Mouse (Mus musculus) left cerebral cortex, adult 11 months (tissue): ENCODE measurements around the gene Psme4.

Experiments
- DNase-seq: peaks from one replicate; pipeline ENCODE4 v3.0.0; 2022; ENCODE audit warnings: low spot score

Psme4 gene

GRCm38 (mm10) chr11:30786230-30786983 lies 14.9 kb downstream of the Psme4 start:
- no peak for DNase-seq

- no peak for DNase-seq
Measured at GRCm38 (mm10) chr11:30792680-30793079, 21.2 kb downstream of the Psme4 start.

DNA sequence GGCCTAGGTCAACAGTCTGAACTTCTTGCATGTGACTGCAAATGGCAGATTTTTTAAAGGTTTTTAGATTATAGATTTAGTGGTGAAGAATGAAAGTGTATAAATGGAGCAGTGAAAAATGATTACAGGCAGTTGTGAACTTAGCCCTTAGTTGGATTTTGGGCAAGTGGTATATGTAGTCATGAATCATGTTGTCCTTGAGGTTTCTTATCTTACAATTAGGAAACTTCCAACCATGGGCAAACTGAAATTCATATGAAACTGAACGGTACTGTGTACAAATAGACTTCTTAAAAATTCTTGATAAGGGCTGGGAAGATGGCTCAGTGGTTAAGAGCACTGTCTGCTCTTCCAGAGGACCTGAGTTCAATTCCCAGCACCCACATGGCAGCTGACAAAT lies 22.2 kb downstream of the Psme4 start:
- DNase-seq, result no peak

- DNase-seq, result no peak
Measured at GRCm38 (mm10) chr11:30797236-30797635, 25.7 kb downstream of the Psme4 start.

GRCm38 (mm10) chr11:30799496-30799895 lies 28.0 kb downstream of the Psme4 start:
- DNase-seq, result no peak

DNA sequence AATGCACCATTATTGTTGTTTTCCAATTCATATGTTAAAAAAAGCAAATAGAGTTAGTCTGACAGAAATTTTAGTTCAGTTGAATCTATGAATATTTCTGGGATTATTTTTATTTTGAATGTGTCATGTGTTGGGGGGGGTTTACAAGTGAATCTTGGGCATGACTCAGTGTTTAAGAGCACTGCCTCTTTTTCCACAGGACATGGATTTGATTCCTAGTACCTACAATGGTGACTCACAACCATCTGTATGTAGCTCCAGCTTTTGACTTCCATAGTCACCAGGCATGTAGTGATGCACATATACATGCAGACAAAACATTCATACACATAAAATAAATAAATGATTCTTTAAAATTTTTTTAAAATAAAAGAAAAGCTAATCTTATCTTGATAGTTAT lies 28.6 kb downstream of the Psme4 start:
- no peak for DNase-seq

DNA sequence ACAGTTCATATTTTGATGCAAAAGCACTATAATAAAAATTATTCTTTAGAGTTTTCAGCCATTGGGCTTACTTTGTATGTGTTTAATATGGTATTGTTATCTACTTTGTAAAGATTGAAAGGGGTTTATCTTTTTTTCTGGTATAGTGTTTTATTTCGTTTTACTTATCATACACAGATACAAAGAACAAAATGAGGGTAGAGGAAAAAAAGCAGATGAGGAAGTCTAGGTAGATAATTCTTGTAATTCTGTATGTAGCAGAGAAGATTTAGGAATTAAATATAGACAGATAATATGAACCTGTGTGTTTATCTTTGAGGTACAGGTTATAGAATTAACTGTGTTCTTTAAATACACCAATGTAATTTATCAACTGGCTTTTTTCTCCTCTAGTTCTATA lies 30.9 kb downstream of the Psme4 start:
- DNase-seq, result no peak

DNA sequence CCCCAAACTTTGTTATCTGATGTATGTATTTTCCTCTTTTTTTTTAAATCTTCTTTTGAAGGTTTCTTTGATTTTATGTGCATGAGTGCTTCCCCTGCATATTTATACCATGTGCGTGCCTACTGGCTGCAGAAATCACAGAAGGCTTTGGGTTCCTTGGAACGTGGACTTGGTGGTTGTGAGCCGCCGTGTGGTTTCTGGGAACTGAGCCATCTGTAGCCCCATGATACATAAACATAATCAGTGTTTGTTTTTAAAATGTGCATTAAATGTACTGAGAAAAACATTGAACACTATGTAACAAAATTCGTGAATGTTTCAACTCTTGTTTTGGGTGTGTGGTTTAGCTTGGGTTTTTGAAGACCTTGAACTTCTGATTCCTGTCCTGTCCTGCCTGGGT lies 49.6 kb downstream of the Psme4 start:
- no peak for DNase-seq

- DNase-seq, result no peak
Measured at GRCm38 (mm10) chr11:30838793-30839192, 67.3 kb downstream of the Psme4 start.

DNA sequence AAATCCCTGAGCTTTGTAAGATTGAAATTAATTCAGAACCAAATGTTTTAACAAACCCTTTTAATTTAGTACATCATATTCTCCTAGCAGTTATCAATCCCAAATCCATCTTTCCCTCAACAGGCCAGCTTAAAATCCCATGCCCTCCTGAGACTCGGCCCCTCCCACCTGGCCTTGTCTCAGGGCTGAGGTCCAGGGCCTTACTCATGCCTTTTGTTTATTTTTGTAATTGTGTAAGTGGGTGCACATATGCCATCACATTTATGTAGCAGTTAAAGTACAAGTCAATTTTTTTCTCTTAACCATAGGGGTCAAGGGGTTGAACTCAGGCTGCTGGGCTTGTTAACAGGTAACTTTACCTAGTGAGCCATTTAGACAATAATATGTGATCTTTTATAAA lies 72.8 kb downstream of the Psme4 start:
- DNase-seq, result no peak

- no peak for DNase-seq
Measured at GRCm38 (mm10) chr11:30872425-30872824, 100.9 kb downstream of the Psme4 start.

DNA sequence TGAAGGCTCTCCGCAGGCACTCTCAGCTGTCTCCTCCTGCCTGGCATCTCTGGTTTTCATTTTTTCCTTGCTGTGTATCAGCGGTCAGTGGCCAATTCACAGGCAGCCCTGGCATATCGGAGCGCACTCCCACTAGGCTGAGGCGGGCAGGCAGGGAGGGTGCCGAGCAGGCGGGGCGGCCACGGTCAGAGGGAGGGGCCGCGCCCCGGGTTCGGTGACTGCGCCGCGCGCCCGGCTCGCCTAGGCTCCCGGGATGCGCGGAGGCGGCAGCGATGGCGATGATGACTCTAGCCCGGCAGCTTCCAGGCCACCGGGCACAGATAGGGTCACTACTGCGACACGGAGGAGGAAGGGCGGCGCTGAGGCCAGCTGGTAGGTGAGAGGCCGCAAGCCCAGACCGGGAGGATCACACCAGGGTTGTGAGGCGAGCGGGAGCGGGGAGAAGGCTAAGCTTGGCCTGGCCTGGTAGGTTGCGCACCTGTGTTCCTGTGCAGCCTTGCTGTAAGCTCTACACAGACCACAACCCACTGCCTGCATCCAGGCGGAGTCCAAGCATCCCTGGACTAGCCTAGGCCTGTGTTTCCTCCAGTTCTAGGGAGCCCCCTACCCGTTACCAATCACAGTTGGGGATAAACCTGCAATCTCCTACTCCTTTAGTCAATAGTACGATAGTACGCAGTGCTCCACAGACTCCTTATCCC lies 113.8 kb downstream of the Psme4 start, which contains the start of the genes Gpr75 and Asb3:
Gene Gpr75, plus strand, starts transcription at position 188 of the 701 bp plus-strand sequence.
Gene Asb3, plus strand, starts transcription at position 246 of the 701 bp plus-strand sequence.
- peak; percentile 42 for DNase-seq

DNA sequence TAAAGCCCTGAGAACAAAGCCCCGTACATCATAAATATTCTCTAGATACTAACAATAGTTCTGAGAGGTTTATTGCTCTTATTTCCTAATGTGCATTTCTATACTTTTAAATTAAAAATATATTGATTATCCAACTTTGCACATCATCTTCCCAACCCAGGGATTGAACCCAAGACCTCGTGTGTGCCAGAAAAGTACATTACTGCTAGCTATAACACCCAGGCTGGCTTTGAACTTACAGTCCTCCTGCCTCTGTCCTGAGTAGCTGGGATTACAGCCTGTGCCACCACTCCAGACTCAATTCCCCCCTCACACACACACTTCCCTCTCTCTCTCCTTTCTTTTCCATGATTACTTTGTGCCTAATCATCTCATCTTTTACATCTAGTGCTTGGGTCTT lies 116.6 kb downstream of the Psme4 start:
- no peak for DNase-seq

- DNase-seq, result no peak
Measured at GRCm38 (mm10) chr11:30896201-30896600, 124.7 kb downstream of the Psme4 start.

- no peak for DNase-seq
Measured at GRCm38 (mm10) chr11:30899312-30899711, 127.8 kb downstream of the Psme4 start.

GRCm38 (mm10) chr11:30912311-30912710 lies 140.8 kb downstream of the Psme4 start:
- DNase-seq, result no peak

GRCm38 (mm10) chr11:30920641-30921040 lies 149.1 kb downstream of the Psme4 start:
- DNase-seq, result no peak

DNA sequence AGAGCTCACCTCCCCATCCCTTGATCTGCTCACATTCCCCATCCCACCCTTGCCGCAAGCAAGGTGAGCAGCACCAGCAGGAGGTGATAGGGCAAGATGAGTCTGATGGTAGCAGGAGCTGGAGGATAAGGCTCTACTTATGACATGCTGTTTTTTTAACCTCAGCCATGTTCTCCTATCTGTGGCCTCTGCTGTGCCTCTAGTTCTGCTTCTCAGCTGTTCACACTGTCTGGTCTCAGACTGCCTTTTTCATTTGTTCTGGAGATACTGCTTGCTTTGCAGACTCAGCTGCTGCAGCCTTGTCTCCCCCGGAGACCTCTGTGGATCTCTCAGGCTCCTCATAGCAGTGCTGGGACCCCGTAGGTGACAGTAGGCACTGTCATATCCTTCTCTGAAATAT lies 151.8 kb downstream of the Psme4 start:
- no peak for DNase-seq

- DNase-seq, result no peak
Measured at GRCm38 (mm10) chr11:30928079-30928478, 156.6 kb downstream of the Psme4 start.

GRCm38 (mm10) chr11:30928498-30928897 lies 157.0 kb downstream of the Psme4 start:
- DNase-seq, result no peak
